In genomic region chr6:29388052-29388518, GRCm38 (mm10) we compare ENCODE assay signal across 10 mouse cellular contexts. TPM values are rescaled to one million over a fixed set of nuclear protein-coding genes. Genes with fewer than 3 reads are reported as not detected.
A peak's percentile ranks its signal among the peaks of the same experiment; 100 is the strongest.
DNase-seq lines count a peak whose midpoint lies in the region; ATAC-seq lines count a peak whose summit lies in the region.
"Had no signal": no experiment of that assay in that cellular context is flagged by ENCODE, and none has a peak within 500 bp of the region (broad histone marks: within the 10 kb centered on the region; RNA-seq: fewer than 3 reads in every experiment).

TSS of gene Opn1sw (minus strand) at chr6:29388468.

- peaks cover 4% of the 10 kb centered on the region for H3K4me1 ChIP-seq in hindbrain, embryonic 12.5 days
- H3K4me1 ChIP-seq in liver, embryonic 11.5 days (replicated peaks; ENCODE audit: control insufficient read depth, insufficient read depth, low read length): peaks cover 8% of the 10 kb centered on the region
- no peaks in the 10 kb centered on the region for H3K4me1 ChIP-seq in stomach, embryonic 14.5 days (ENCODE audit: control insufficient read depth, insufficient read depth, low read length)

- H3K27me3 ChIP-seq in hindbrain, embryonic 12.5 days: peaks cover 16% of the 10 kb centered on the region
- H3K27me3 ChIP-seq in liver, embryonic 11.5 days (replicated peaks; ENCODE audit: control insufficient read depth, insufficient read depth, low read length): peaks cover 17% of the 10 kb centered on the region
- no peaks in the 10 kb centered on the region for H3K27me3 ChIP-seq in stomach, embryonic 14.5 days (ENCODE audit: control insufficient read depth, insufficient read depth, low read length)
- H3K27me3 ChIP-seq: Patski had no signal

- H3K9me3 ChIP-seq in hindbrain, embryonic 12.5 days (replicated peaks): no peaks in the 10 kb centered on the region
- H3K9me3 ChIP-seq in liver, embryonic 11.5 days (ENCODE audit: control insufficient read depth, low read length): no peaks in the 10 kb centered on the region
- no peaks in the 10 kb centered on the region for H3K9me3 ChIP-seq in stomach, embryonic 14.5 days (ENCODE audit: control insufficient read depth, low read depth, low read length)

- H3K36me3 ChIP-seq in hindbrain, embryonic 12.5 days: no peaks in the 10 kb centered on the region
- H3K36me3 ChIP-seq in liver, embryonic 11.5 days (ENCODE audit: control insufficient read depth, insufficient read depth, low read length): no peaks in the 10 kb centered on the region
- no peaks in the 10 kb centered on the region for H3K36me3 ChIP-seq in stomach, embryonic 14.5 days (ENCODE audit: control insufficient read depth, insufficient read depth, low read length)

- WGBS in hindbrain, embryonic 12.5 days: 5% methylated on average over 12 of the region's 12 CpGs
- 4% methylated on average over 12 of the region's 12 CpGs for WGBS in liver, embryonic 11.5 days
- 1% methylated on average over 12 of the region's 12 CpGs for WGBS in stomach, embryonic 14.5 days

- no peak within 1 kb of the TSS for H3K27ac ChIP-seq in hindbrain, embryonic 12.5 days
- H3K27ac ChIP-seq in liver, embryonic 11.5 days (ENCODE audit: low read depth, low read length): no peak within 1 kb of the TSS
- H3K27ac ChIP-seq in stomach, embryonic 14.5 days (ENCODE audit: low read length): peak within 1 kb of the TSS; percentile 64; the same call in 1 of the 2 replicates
- H3K27ac ChIP-seq: macrophage had no signal

- peak; percentile 19 for DNase-seq in adrenal gland, postnatal 10 days
- DNase-seq in adrenal gland, postnatal 4 days (ENCODE audit: low spot score in 2 of 2): no peak
- DNase-seq in urinary bladder, postnatal 14 days (ENCODE audit: low spot score): peak; percentile 27
- DNase-seq in urinary bladder, postnatal 36 days (ENCODE audit: low spot score in 2 of 2): no peak
- peak; percentile 58 for DNase-seq in liver, embryonic 11.5 days (ENCODE audit: low spot score)
- no peak for DNase-seq in left cerebral cortex, adult 11 months (ENCODE audit: low spot score)

- H3K4me2 ChIP-seq in hindbrain, embryonic 12.5 days (replicated peaks): peak within 1 kb of the TSS; percentile 36
- peak within 1 kb of the TSS; percentile 76 for H3K4me2 ChIP-seq in liver, embryonic 11.5 days
- H3K4me2 ChIP-seq in stomach, embryonic 14.5 days (replicated peaks; ENCODE audit: low read depth, low read length): peak within 1 kb of the TSS; percentile 43

- peak within 1 kb of the TSS; percentile 3; the same call in 1 of the 2 replicates for H3K4me3 ChIP-seq in hindbrain, embryonic 12.5 days
- peak within 1 kb of the TSS; percentile 52 for H3K4me3 ChIP-seq in liver, embryonic 11.5 days (ENCODE audit: low read depth, low read length)
- H3K4me3 ChIP-seq in stomach, embryonic 14.5 days (ENCODE audit: low read depth, low read length): peak within 1 kb of the TSS; percentile 34

- no peak within 1 kb of the TSS for H3K9ac ChIP-seq in hindbrain, embryonic 12.5 days
- no peak within 1 kb of the TSS; the same call in 1 of the 2 replicates for H3K9ac ChIP-seq in liver, embryonic 11.5 days (ENCODE audit: low read depth, low read length)
- no peak within 1 kb of the TSS; the same call in 1 of the 2 replicates for H3K9ac ChIP-seq in stomach, embryonic 14.5 days (replicated peaks; ENCODE audit: low read depth, low read length)

- no peak for ATAC-seq in hindbrain, embryonic 12.5 days (ENCODE audit: low FRiP score)
- peak; percentile 87 for ATAC-seq in liver, embryonic 11.5 days (replicated peaks; ENCODE audit: low FRiP score)
- ATAC-seq in stomach, embryonic 14.5 days (ENCODE audit: insufficient number of reproducible peaks, insufficient read depth, low FRiP score, low read depth): peak; percentile 69; the same call in 1 of the 2 replicates

RNA-seq across cellular contexts. Expression of gene Opn1sw, which starts in this region (rescaled TPM):
- not detected for total RNA-seq in adrenal gland, postnatal 10 days (2021)
- not detected for total RNA-seq in adrenal gland, postnatal 4 days (2021)
- polyA plus RNA-seq in hindbrain, embryonic 12.5 days (2016; fragmentation: Nextera tagmentation; extraction: Ambion mirVana): 0.25 and 0.38 TPM in 2 replicates
- 0.36 and 0.53 TPM in 2 replicates for polyA plus RNA-seq in liver, embryonic 11.5 days (2014; fragmentation: Nextera tagmentation; extraction: Ambion mirVana)
- polyA plus RNA-seq in stomach, embryonic 14.5 days (2014; fragmentation: Nextera tagmentation; extraction: Ambion mirVana): 1.3 and 1.5 TPM in 2 replicates
- polyA plus RNA-seq: macrophage had no signal

Comparison
In these comparisons a context has a peak if more than half of its experiments do, and no peak if none do; other contexts are left out.
1. Peak in DNase-seq in adrenal gland, postnatal 10 days; RNA of the gene not detected or under 1 TPM.
2. Peak in DNase-seq, ATAC-seq, H3K4me3 ChIP-seq and H3K4me2 ChIP-seq in liver, embryonic 11.5 days; RNA of the gene not detected or under 1 TPM.